Mouse (Mus musculus): ENCODE data around the gene Harbi1. TPM values are rescaled to one million over a fixed set of nuclear protein-coding genes. Genes with fewer than 3 reads are reported as not detected.
A peak's percentile ranks its signal among the peaks of the same experiment; 100 is the strongest.

Gene Harbi1
- polyA plus RNA-seq, 1 experiment from 2014 or later: 13.5 TPM

GRCm38 (mm10) chr2:91676420-91676819, 34.2 kb upstream of the Harbi1 start:
- ATAC-seq (no peak), DNase-seq (ENCODE audit: low spot score) (no peak)
- H3K27me3 ChIP-seq (replicated peaks; ENCODE audit: control insufficient read depth, insufficient read depth, low read length): no peaks in the 10 kb centered on the region
- H3K4me1 ChIP-seq (ENCODE audit: control insufficient read depth, insufficient read depth, low read length): no peaks in the 10 kb centered on the region
- no peak overlapping the region for H3K9ac ChIP-seq (ENCODE audit: low read length)
- H3K4me2 ChIP-seq (ENCODE audit: low read length): no peak overlapping the region
- H3K27ac ChIP-seq (ENCODE audit: low read depth, low read length): no peak overlapping the region
- peaks cover 92% of the 10 kb centered on the region for H3K36me3 ChIP-seq (ENCODE audit: control insufficient read depth, insufficient read depth, low read length)
- H3K9me3 ChIP-seq (replicated peaks; ENCODE audit: control insufficient read depth, low read length): no peaks in the 10 kb centered on the region
- no peak overlapping the region for H3K4me3 ChIP-seq (ENCODE audit: low read depth, low read length)
- 81% methylated on average over 2 of the region's 2 CpGs for WGBS

DNA sequence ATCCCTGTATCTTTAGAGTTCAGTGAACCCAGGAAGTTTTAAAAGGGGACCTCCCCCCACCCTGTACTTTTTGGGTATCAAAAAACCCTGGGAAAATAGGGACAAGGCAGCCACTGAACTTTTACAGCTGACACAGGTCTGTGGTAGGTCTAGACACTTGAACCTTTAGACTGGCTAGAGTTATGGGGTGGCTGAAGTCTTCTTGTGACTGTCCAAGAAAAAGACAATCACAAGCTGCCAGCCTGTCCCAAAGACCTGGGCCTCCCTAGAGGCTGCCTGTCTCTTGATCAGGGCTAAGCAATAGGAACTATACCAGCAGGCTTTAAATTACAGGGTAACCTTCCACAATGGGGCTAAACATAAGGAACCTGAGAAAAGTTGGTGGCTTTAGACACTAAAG, 33.7 kb upstream of the Harbi1 start:
- Histone ChIP-seq H3K27ac (ENCODE audit: low read depth, low read length) (no peak overlapping the region), H3K4me3 (ENCODE audit: low read depth, low read length) (no peak overlapping the region), H3K9me3 (replicated peaks; ENCODE audit: control insufficient read depth, low read length) (no peaks in the 10 kb centered on the region), H3K9ac (ENCODE audit: low read length) (no peak overlapping the region), H3K4me2 (ENCODE audit: low read length) (no peak overlapping the region), H3K27me3 (replicated peaks; ENCODE audit: control insufficient read depth, insufficient read depth, low read length) (no peaks in the 10 kb centered on the region), H3K36me3 (ENCODE audit: control insufficient read depth, insufficient read depth, low read length) (peaks cover 92% of the 10 kb centered on the region), H3K4me1 (ENCODE audit: control insufficient read depth, insufficient read depth, low read length) (no peaks in the 10 kb centered on the region)
- DNase-seq (ENCODE audit: low spot score): no peak
- no peak for ATAC-seq

GRCm38 (mm10) chr2:91682850-91683249, 27.8 kb upstream of the Harbi1 start:
- ATAC-seq (no peak), DNase-seq (ENCODE audit: low spot score) (peak; percentile 59)
- Histone ChIP-seq H3K4me3 (ENCODE audit: low read depth, low read length) (no peak overlapping the region), H3K4me2 (ENCODE audit: low read length) (no peak overlapping the region), H3K27ac (ENCODE audit: low read depth, low read length) (no peak overlapping the region), H3K27me3 (replicated peaks; ENCODE audit: control insufficient read depth, insufficient read depth, low read length) (no peaks in the 10 kb centered on the region), H3K4me1 (ENCODE audit: control insufficient read depth, insufficient read depth, low read length) (no peaks in the 10 kb centered on the region), H3K9me3 (replicated peaks; ENCODE audit: control insufficient read depth, low read length) (no peaks in the 10 kb centered on the region), H3K36me3 (ENCODE audit: control insufficient read depth, insufficient read depth, low read length) (peaks cover 73% of the 10 kb centered on the region), H3K9ac (ENCODE audit: low read length) (no peak overlapping the region)
- 52% methylated on average over 4 of the region's 4 CpGs for WGBS

DNA sequence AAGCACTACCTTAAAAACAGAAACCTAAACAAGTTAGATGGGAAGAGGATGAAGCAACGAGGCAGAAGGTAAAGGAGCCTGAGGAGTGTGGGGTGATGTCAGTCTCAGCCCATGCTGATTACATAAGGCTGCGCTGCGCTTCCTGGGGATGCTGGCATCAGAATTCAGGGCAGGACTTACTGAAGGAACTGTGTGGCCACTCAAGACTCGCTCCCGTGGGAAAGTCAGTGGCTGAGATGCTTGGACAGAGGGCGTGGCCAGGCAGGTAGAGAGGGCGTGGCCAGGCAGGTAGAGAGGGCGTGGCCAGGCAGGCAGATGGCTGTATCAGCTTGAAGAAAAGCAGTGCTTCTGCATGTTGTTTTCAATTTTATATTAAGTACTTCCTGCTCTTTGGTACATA, 26.7 kb upstream of the Harbi1 start:
- ATAC-seq (no peak), DNase-seq (ENCODE audit: low spot score) (no peak)
- Histone ChIP-seq H3K36me3 (ENCODE audit: control insufficient read depth, insufficient read depth, low read length) (peaks cover 70% of the 10 kb centered on the region), H3K9ac (ENCODE audit: low read length) (no peak overlapping the region), H3K9me3 (replicated peaks; ENCODE audit: control insufficient read depth, low read length) (no peaks in the 10 kb centered on the region), H3K27ac (ENCODE audit: low read depth, low read length) (no peak overlapping the region), H3K4me3 (ENCODE audit: low read depth, low read length) (no peak overlapping the region), H3K27me3 (replicated peaks; ENCODE audit: control insufficient read depth, insufficient read depth, low read length) (no peaks in the 10 kb centered on the region), H3K4me2 (ENCODE audit: low read length) (no peak overlapping the region), H3K4me1 (ENCODE audit: control insufficient read depth, insufficient read depth, low read length) (no peaks in the 10 kb centered on the region)
- 77% methylated on average over 8 of the region's 8 CpGs for WGBS

- DNase-seq (ENCODE audit: low spot score): no peak
- 88% methylated on average over 7 of the region's 7 CpGs for WGBS
- peaks cover 53% of the 10 kb centered on the region for H3K36me3 ChIP-seq (ENCODE audit: control insufficient read depth, insufficient read depth, low read length)
These were observed 21.2 kb upstream of the Harbi1 start for GRCm38 (mm10) chr2:91689452-91689851.

GRCm38 (mm10) chr2:91695436-91696224, 15.0 kb upstream of the Harbi1 start:
- Histone ChIP-seq H3K9ac (ENCODE audit: low read length) (no peak overlapping the region), H3K4me3 (ENCODE audit: low read depth, low read length) (no peak overlapping the region), H3K4me2 (ENCODE audit: low read length) (no peak overlapping the region), H3K36me3 (ENCODE audit: control insufficient read depth, insufficient read depth, low read length) (peaks cover 35% of the 10 kb centered on the region), H3K27me3 (replicated peaks; ENCODE audit: control insufficient read depth, insufficient read depth, low read length) (no peaks in the 10 kb centered on the region), H3K4me1 (ENCODE audit: control insufficient read depth, insufficient read depth, low read length) (no peaks in the 10 kb centered on the region), H3K27ac (ENCODE audit: low read depth, low read length) (no peak overlapping the region), H3K9me3 (replicated peaks; ENCODE audit: control insufficient read depth, low read length) (no peaks in the 10 kb centered on the region)
- no peak for DNase-seq (ENCODE audit: low spot score)
- no peak for ATAC-seq
- WGBS: 94% methylated on average over 10 of the region's 10 CpGs

More at GRCm38 (mm10) chr2:91689452-91689851, 21.2 kb upstream of the Harbi1 start:
- Histone ChIP-seq H3K27ac (ENCODE audit: low read depth, low read length) (no peak overlapping the region), H3K4me2 (ENCODE audit: low read length) (no peak overlapping the region), H3K9ac (ENCODE audit: low read length) (no peak overlapping the region), H3K4me3 (ENCODE audit: low read depth, low read length) (no peak overlapping the region), H3K9me3 (replicated peaks; ENCODE audit: control insufficient read depth, low read length) (no peaks in the 10 kb centered on the region), H3K4me1 (ENCODE audit: control insufficient read depth, insufficient read depth, low read length) (no peaks in the 10 kb centered on the region), H3K27me3 (replicated peaks; ENCODE audit: control insufficient read depth, insufficient read depth, low read length) (no peaks in the 10 kb centered on the region)
- no peak for ATAC-seq

- Histone ChIP-seq H3K36me3 (ENCODE audit: control insufficient read depth, insufficient read depth, low read length) (peaks cover 32% of the 10 kb centered on the region), H3K9ac (ENCODE audit: low read length) (no peak overlapping the region), H3K27ac (ENCODE audit: low read depth, low read length) (no peak overlapping the region), H3K4me1 (ENCODE audit: control insufficient read depth, insufficient read depth, low read length) (no peaks in the 10 kb centered on the region), H3K4me3 (ENCODE audit: low read depth, low read length) (no peak overlapping the region), H3K27me3 (replicated peaks; ENCODE audit: control insufficient read depth, insufficient read depth, low read length) (no peaks in the 10 kb centered on the region), H3K4me2 (ENCODE audit: low read length) (no peak overlapping the region), H3K9me3 (replicated peaks; ENCODE audit: control insufficient read depth, low read length) (no peaks in the 10 kb centered on the region)
- 96% methylated on average over 1 of the region's 1 CpGs for WGBS
- DNase-seq (ENCODE audit: low spot score) (no peak), ATAC-seq (no peak)
These were observed 14.4 kb upstream of the Harbi1 start for GRCm38 (mm10) chr2:91696225-91696590.

DNA sequence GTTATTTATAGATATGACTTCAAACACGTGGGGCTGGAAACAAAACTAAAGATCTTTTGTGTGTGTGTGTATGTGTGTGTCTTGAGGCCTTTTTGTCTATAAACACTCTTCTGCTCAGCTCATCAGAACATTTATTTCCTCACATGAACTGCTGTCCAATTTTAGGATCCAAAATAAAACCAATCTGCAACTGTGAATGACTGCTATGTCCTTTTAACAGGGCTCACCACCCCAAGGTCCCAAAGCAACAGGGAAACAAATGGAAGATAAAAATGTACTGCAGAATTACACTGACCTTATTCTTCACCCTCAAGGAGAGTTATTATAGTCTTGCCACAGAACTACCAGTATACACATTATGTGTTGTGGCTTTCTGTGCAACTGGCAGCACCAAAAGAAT, 11.4 kb upstream of the Harbi1 start:
- ATAC-seq: no peak
- no peaks in the 10 kb centered on the region for H3K27me3 ChIP-seq (replicated peaks; ENCODE audit: control insufficient read depth, insufficient read depth, low read length)
- no peaks in the 10 kb centered on the region for H3K4me1 ChIP-seq (ENCODE audit: control insufficient read depth, insufficient read depth, low read length)
- H3K27ac ChIP-seq (ENCODE audit: low read depth, low read length): no peak overlapping the region
- 87% methylated on average over 1 of the region's 1 CpGs for WGBS
- no peak overlapping the region for H3K4me3 ChIP-seq (ENCODE audit: low read depth, low read length)
- H3K9me3 ChIP-seq (replicated peaks; ENCODE audit: control insufficient read depth, low read length): no peaks in the 10 kb centered on the region
- H3K36me3 ChIP-seq (ENCODE audit: control insufficient read depth, insufficient read depth, low read length): peaks cover 15% of the 10 kb centered on the region; the same call in 1 of the 2 replicates
- H3K4me2 ChIP-seq (ENCODE audit: low read length): no peak overlapping the region
- H3K9ac ChIP-seq (ENCODE audit: low read length): no peak overlapping the region
- no peak for DNase-seq (ENCODE audit: low spot score)

GRCm38 (mm10) chr2:91701366-91701765, 9.3 kb upstream of the Harbi1 start:
- no peak for ATAC-seq
- Histone ChIP-seq H3K4me2 (ENCODE audit: low read length) (no peak overlapping the region), H3K9ac (ENCODE audit: low read length) (no peak overlapping the region), H3K36me3 (ENCODE audit: control insufficient read depth, insufficient read depth, low read length) (no peaks in the 10 kb centered on the region), H3K4me1 (ENCODE audit: control insufficient read depth, insufficient read depth, low read length) (no peaks in the 10 kb centered on the region), H3K27ac (ENCODE audit: low read depth, low read length) (no peak overlapping the region), H3K4me3 (ENCODE audit: low read depth, low read length) (no peak overlapping the region), H3K27me3 (replicated peaks; ENCODE audit: control insufficient read depth, insufficient read depth, low read length) (no peaks in the 10 kb centered on the region), H3K9me3 (replicated peaks; ENCODE audit: control insufficient read depth, low read length) (no peaks in the 10 kb centered on the region)
- DNase-seq (ENCODE audit: low spot score): no peak
- WGBS: 96% methylated on average over 2 of the region's 2 CpGs
